Mouse (Mus musculus) forebrain, postnatal 0 days (tissue): ENCODE measurements around the gene Fam71e1. TPM values are rescaled to one million over a fixed set of nuclear protein-coding genes. Genes with fewer than 3 reads are reported as not detected.
A peak's percentile ranks its signal among the peaks of the same experiment; 100 is the strongest.

ENCODE experiments used
- ATAC-seq: fragments of 200-750 bp; cut with Nextera tagmentation; 2 replicates; pipeline ENCODE4 v1.8.0; 2017; ENCODE audit warnings: mild to moderate bottlenecking, moderate library complexity
- DNase-seq: peaks from one replicate; pipeline ENCODE4 v3.0.0-alpha.2; 2015
- H3K27ac ChIP-seq: fragments of 300-500 bp; sonication (generic); 2 replicates; pipeline ENCODE4 v1.5.1; 2014; ENCODE audit warnings: low read depth, mild to moderate bottlenecking, antibody characterized with exemption, low read length, moderate library complexity, mixed read lengths
- H3K27me3 ChIP-seq: fragments of 300-500 bp; sonication (generic); 2 replicates; pipeline ENCODE4 v1.6.1; 2014; ENCODE audit warnings: mild to moderate bottlenecking, low read length, mixed read lengths; ENCODE audit not compliant: insufficient read depth
- H3K36me3 ChIP-seq: fragments of 300-500 bp; sonication (generic); 2 replicates; pipeline ENCODE4 v1.6.1; 2014; ENCODE audit warnings: mild to moderate bottlenecking, moderate library complexity; ENCODE audit not compliant: insufficient read depth
- H3K4me1 ChIP-seq: fragments of 300-500 bp; sonication (generic); 2 replicates; pipeline ENCODE4 v1.6.1; 2014; ENCODE audit warnings: antibody characterized with exemption; ENCODE audit not compliant: insufficient read depth
- H3K4me2 ChIP-seq: fragments of 300-500 bp; sonication (generic); 2 replicates; pipeline ENCODE4 v1.6.1; 2014; ENCODE audit warnings: low read depth, mild to moderate bottlenecking, moderate library complexity
- H3K4me3 ChIP-seq: fragments of 300-500 bp; sonication (generic); 2 replicates; pipeline ENCODE4 v1.5.1; 2014; ENCODE audit warnings: low read depth, low read length, mixed read lengths
- H3K9ac ChIP-seq: fragments of 300-500 bp; sonication (generic); 2 replicates; pipeline ENCODE4 v1.6.1; 2014; ENCODE audit warnings: mild to moderate bottlenecking
- H3K9me3 ChIP-seq: fragments of 300-500 bp; sonication (generic); 2 replicates; pipeline ENCODE4 v1.6.1; 2016; ENCODE audit warnings: low read length
- CTCF ChIP-seq: sonication (generic); IDR thresholded peaks from 2 replicates; pipeline ENCODE4 v1.5.1; 2016; ENCODE audit warnings: antibody characterized with exemption, control low read depth, low read depth
- WGBS: fragments of 180-500 bp; shearing (Covaris S2); extraction: QIAGEN DNeasy Blood & Tissue Kit; methylation state at CpG from one replicate; pipeline ENCODE4 v1.1.7; 2014; 5-methylcytosine and 5-hydroxymethylcytosine counted together
- polyA plus RNA-seq: library from polyadenylated mRNA; unstranded; fragments of >200 nt; fragmentation: Nextera tagmentation; extraction: Ambion mirVana; gene quantifications from 2 replicates; pipeline ENCODE4 v1.2.1, GENCODE M21; 2015
- total RNA-seq: library from RNA; depleted of rRNA; stranded (reverse); fragments of >200 nt; gene quantifications from 2 replicates; pipeline ENCODE4 v1.2.3, GENCODE M21; 2014

Fam71e1 gene
- total and polyA plus RNA-seq, 2 experiments from 2014 or later = 21.1 to 27.2 TPM

DNA sequence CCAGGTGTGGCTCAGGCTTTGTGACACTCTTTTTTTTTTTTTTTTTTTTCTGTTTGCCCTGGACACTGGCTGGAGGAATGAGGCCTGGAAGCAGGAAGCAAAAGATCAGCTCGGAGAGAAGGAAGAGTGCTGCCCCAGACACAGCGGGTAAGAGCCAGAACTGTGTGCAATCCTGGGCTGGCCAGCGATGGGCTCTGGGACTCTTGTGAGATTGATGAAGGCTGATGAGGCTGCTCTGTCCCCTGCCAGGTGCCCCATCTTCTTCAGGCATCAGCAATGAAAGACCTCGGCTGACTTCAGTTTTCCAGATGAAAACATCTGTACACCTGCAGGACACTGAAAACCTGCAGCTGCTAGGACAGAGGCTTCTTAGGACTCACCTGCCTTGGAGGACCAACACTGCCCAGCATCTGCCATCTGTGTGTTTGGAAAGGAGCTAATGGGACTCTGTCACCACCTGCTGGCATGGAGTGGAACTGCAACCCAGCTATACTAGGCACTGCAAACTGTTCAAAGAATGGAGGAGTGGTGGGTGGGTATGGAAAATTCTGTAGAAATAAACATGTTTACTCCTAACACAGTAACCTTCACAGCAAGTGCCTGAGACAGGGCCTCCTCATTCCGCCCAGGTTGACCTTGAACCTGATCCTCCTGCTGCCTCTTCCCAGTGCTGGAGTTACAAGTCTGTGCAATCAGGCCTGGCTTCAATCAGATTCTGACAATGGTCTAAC, 11.4 kb upstream of the Fam71e1 start:
- no peaks in the 10 kb centered on the region for H3K9me3 ChIP-seq
- H3K4me3 ChIP-seq = no peak overlapping the region
- no peak overlapping the region for H3K27ac ChIP-seq
- H3K4me2 ChIP-seq = no peak overlapping the region
- DNase-seq (peak; percentile 92), ATAC-seq (peak; percentile 84)
- WGBS = 39% methylated on average over 5 of the region's 5 CpGs
- H3K9ac ChIP-seq = no peak overlapping the region
- H3K4me1 ChIP-seq = no peaks in the 10 kb centered on the region
- peaks cover 7% of the 10 kb centered on the region; the same call in 1 of the 2 replicates for H3K27me3 ChIP-seq
- H3K36me3 ChIP-seq = peaks cover 12% of the 10 kb centered on the region
- peak; percentile 100 for TF ChIP-seq CTCF

DNA sequence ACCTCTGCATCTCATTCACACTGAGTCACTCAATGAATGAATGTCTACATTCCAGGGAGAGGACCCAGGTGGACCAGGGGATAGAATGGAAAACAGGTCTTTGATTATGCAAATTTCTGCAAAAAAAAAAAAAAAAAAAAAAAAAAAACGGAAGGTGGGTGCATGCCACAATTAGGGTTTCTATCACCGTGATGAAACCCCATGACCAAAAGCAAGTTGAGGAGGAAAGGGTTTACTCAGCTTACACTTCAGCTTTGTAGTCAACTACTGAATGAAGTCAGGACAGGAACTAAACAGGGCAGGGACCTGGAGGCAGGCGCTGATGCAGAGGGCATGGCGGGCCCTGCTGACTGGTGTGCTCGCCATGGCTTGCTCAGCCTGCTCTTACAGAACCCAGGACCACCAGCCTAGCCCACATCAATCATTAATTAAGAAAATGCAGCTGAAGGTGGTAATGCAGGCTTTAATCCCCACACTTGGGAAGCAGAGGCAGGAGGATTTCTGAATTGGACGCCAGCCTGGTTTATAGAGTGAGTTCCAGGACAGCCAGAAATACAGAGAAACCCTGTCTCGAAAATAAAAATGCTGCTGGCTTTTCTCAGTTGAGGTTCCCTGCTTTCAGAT, 10.7 kb upstream of the Fam71e1 start:
- Histone ChIP-seq H3K9ac (no peak overlapping the region), H3K27me3 (peaks cover 3% of the 10 kb centered on the region; the same call in 1 of the 2 replicates), H3K27ac (no peak overlapping the region), H3K4me2 (no peak overlapping the region), H3K36me3 (peaks cover 18% of the 10 kb centered on the region), H3K4me3 (no peak overlapping the region), H3K4me1 (no peaks in the 10 kb centered on the region), H3K9me3 (no peaks in the 10 kb centered on the region)
- WGBS = 73% methylated on average over 7 of the region's 7 CpGs
- TF ChIP-seq CTCF = no peak
- DNase-seq (no peak), ATAC-seq (no peak)

DNA sequence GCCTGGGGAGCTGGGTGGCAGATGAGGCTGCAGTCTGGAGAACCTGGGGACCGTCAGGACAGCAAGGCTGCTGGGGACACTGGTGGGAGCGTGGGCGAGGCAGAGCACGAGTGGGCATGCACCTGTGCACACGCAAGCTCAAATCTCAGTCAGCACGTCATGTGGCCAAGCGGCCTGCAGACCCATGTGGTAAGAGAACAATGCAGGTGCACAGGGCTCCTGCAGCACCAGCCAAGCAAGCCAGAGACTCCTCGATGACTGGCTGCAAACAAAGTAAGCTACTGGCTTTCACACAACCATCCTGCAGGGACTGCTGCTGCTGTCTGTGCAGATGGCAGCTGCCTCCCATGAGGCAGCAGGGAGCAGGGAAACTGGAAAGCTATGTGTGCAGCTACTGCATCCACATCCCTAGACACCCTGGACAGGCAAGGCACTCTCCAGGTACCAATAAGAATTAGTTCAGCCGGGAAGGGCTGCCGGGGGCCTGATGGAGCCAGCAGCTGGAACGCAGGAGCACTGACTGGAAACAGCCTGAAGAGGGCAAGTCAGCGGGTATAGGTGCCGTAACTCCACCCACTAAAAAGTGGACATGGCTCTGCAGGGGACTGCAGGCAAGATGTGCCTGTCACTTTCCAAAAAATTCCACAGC, 9.3 kb upstream of the Fam71e1 start:
- WGBS = 65% methylated on average over 13 of the region's 13 CpGs
- peaks cover 32% of the 10 kb centered on the region for H3K36me3 ChIP-seq
- no peak overlapping the region for H3K4me2 ChIP-seq
- H3K9ac ChIP-seq = no peak overlapping the region
- no peak for TF ChIP-seq CTCF
- no peaks in the 10 kb centered on the region for H3K9me3 ChIP-seq
- H3K27ac ChIP-seq = no peak overlapping the region
- no peak for ATAC-seq
- H3K4me1 ChIP-seq = no peaks in the 10 kb centered on the region
- no peak for DNase-seq
- no peaks in the 10 kb centered on the region for H3K27me3 ChIP-seq
- H3K4me3 ChIP-seq = no peak overlapping the region

DNA sequence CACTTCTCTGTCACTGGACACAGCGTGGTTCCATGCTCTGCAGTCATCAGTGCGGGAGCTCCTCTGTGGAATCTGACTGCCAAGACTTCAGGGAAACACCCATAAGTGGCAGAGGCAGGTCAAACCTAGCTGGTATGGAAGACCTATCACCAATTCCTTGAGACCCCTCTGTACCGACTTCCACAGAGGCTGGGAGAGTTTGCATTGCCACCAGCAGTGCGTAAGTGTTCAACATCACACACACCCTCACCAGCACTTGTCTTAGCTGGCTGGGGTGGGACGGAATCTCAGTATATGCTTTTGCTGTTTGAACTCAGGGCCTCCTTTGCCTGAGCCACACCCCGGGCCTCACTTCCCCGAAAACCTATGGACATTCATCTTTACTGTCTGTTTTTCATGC, 8.4 kb upstream of the Fam71e1 start:
- no peak for TF ChIP-seq CTCF
- Histone ChIP-seq H3K9me3 (no peaks in the 10 kb centered on the region), H3K9ac (no peak overlapping the region), H3K4me1 (no peaks in the 10 kb centered on the region), H3K4me2 (no peak overlapping the region), H3K36me3 (peaks cover 39% of the 10 kb centered on the region), H3K27me3 (no peaks in the 10 kb centered on the region), H3K4me3 (no peak overlapping the region), H3K27ac (no peak overlapping the region)
- ATAC-seq = no peak
- WGBS = 86% methylated on average over 7 of the region's 7 CpGs
- no peak for DNase-seq

- H3K36me3 ChIP-seq = peaks cover 45% of the 10 kb centered on the region
- H3K27me3 ChIP-seq = no peaks in the 10 kb centered on the region
- H3K4me2 ChIP-seq = no peak overlapping the region
- TF ChIP-seq CTCF = no peak
- H3K9me3 ChIP-seq = no peaks in the 10 kb centered on the region
- no peaks in the 10 kb centered on the region for H3K4me1 ChIP-seq
- WGBS = 93% methylated on average over 8 of the region's 8 CpGs
- H3K27ac ChIP-seq = no peak overlapping the region
- no peak overlapping the region for H3K4me3 ChIP-seq
- no peak overlapping the region for H3K9ac ChIP-seq
- ATAC-seq (no peak), DNase-seq (no peak)
Observed at GRCm38 (mm10) chr7:44488545-44488944, 7.8 kb upstream of the Fam71e1 start.

DNA sequence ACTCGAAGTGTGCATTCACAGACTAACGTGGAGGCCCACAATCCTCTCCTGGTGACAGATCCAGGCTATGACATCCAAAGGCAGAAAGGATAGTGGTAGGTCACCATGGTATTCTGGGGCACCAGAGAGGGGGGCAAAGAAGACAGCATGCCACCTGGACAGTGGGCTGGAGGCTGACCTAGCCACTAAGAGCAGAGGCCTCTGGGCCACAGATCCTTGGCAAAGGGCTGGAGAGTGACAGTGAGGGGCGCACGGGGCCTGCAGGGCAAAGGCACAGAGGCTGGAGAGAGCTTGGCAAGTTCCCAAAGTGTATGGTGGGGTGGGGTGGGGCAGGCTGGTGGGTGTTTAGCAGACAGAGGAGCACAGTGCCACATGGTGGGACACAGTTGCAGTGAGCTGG, 6.1 kb upstream of the Fam71e1 start:
- 86% methylated on average over 4 of the region's 4 CpGs for WGBS
- no peak for ATAC-seq
- H3K9ac ChIP-seq = no peak overlapping the region
- peaks cover 45% of the 10 kb centered on the region for H3K36me3 ChIP-seq
- DNase-seq = no peak
- H3K27ac ChIP-seq = no peak overlapping the region
- no peak for TF ChIP-seq CTCF
- no peak overlapping the region for H3K4me2 ChIP-seq
- no peaks in the 10 kb centered on the region for H3K9me3 ChIP-seq
- H3K27me3 ChIP-seq = no peaks in the 10 kb centered on the region
- peaks cover 6% of the 10 kb centered on the region; the same call in 1 of the 2 replicates for H3K4me1 ChIP-seq
- H3K4me3 ChIP-seq = no peak overlapping the region

- Histone ChIP-seq H3K27ac (no peak overlapping the region), H3K9me3 (no peaks in the 10 kb centered on the region), H3K4me2 (no peak overlapping the region), H3K4me3 (no peak overlapping the region), H3K9ac (no peak overlapping the region), H3K27me3 (no peaks in the 10 kb centered on the region), H3K36me3 (peaks cover 45% of the 10 kb centered on the region), H3K4me1 (peaks cover 12% of the 10 kb centered on the region)
- ATAC-seq = no peak
- no peak for TF ChIP-seq CTCF
- WGBS = 90% methylated on average over 5 of the region's 5 CpGs
- no peak for DNase-seq
Observed at GRCm38 (mm10) chr7:44491391-44491790, 5.0 kb upstream of the Fam71e1 start.
